Mouse (Mus musculus): ENCODE measurements around the gene Crygd. TPM values are rescaled to one million over a fixed set of nuclear protein-coding genes. Genes with fewer than 3 reads are reported as not detected.

The Crygd gene
- polyA plus RNA-seq, 1 experiment from 2014 or later = not detected

DNA sequence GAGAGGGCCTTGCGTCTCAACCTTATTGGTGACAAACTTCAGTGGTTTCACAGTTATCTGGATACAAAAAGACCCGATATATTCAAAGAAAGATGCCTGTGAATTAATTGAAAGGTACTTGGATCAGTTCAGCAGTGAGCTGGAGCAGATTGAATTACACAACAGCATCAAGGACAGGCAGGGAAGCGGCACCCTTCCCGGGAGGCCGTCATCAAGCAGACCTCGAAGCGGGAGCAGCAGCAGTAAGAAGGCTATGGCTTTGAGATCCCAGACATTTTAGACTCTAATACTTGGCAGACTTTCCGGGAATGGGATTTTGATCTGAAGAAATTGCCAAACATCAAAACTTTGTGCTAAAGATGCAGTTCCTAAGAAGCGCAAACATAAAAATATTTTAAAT, 35.0 kb downstream of the Crygd start:
- Histone ChIP-seq H3K4me2 (ENCODE audit: low read length) (no peak overlapping the region), H3K4me3 (replicated peaks; ENCODE audit: low read length) (no peak overlapping the region), H3K27me3 (replicated peaks; ENCODE audit: control insufficient read depth, insufficient read depth, low read length) (no peaks in the 10 kb centered on the region), H3K27ac (ENCODE audit: low read length) (no peak overlapping the region), H3K36me3 (ENCODE audit: control insufficient read depth, insufficient read depth) (no peaks in the 10 kb centered on the region), H3K9me3 (ENCODE audit: control insufficient read depth, low read length) (no peaks in the 10 kb centered on the region), H3K4me1 (replicated peaks; ENCODE audit: control insufficient read depth, insufficient read depth, low read length) (no peaks in the 10 kb centered on the region), H3K9ac (replicated peaks; ENCODE audit: low read depth, low read length) (no peak overlapping the region)
- no peak for ATAC-seq
- 67% methylated on average over 9 of the region's 9 CpGs for WGBS

DNA sequence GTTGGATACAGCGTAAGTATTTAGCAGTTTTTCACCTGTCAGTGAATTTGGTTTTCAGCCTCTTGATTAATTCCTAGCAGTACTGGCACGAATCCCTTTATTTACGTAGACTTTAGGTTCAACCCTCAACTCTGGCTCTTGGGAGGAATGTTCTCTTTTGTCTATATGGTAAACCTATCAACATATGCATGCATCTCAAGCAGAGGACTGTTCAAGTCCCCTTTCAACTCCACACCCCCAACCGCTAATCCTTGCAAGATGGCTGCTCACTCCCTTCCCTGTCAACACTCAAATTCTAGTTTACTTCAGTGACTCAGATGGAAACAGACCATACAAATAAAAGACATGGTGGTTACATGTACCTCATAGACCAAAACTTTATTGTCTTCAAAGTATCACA, 50.5 kb downstream of the Crygd start:
- ATAC-seq = no peak
- H3K27ac ChIP-seq (ENCODE audit: low read length) = no peak overlapping the region
- no peaks in the 10 kb centered on the region for H3K9me3 ChIP-seq (ENCODE audit: control insufficient read depth, low read length)
- H3K4me2 ChIP-seq (ENCODE audit: low read length) = no peak overlapping the region
- H3K27me3 ChIP-seq (replicated peaks; ENCODE audit: control insufficient read depth, insufficient read depth, low read length) = no peaks in the 10 kb centered on the region
- H3K36me3 ChIP-seq (ENCODE audit: control insufficient read depth, insufficient read depth) = no peaks in the 10 kb centered on the region
- H3K4me1 ChIP-seq (replicated peaks; ENCODE audit: control insufficient read depth, insufficient read depth, low read length) = no peaks in the 10 kb centered on the region
- no peak overlapping the region for H3K9ac ChIP-seq (replicated peaks; ENCODE audit: low read depth, low read length)
- WGBS = 76% methylated on average over 4 of the region's 4 CpGs
- no peak overlapping the region for H3K4me3 ChIP-seq (replicated peaks; ENCODE audit: low read length)

Other genes with a start within 250 kb of the Crygd start
- gene Plekhm3, start 106.6 kb downstream of the Crygd start, polyA plus RNA-seq (2015; fragmentation: Nextera tagmentation; extraction: Ambion mirVana) = 9.2 and 10.9 TPM in 2 replicates
- gene Akr1cl, start 30.7 kb downstream of the Crygd start, polyA plus RNA-seq (2015; fragmentation: Nextera tagmentation; extraction: Ambion mirVana) = not detected in 2 replicates
- gene Cryge, start 12.3 kb downstream of the Crygd start, polyA plus RNA-seq (2015; fragmentation: Nextera tagmentation; extraction: Ambion mirVana) = not detected in 2 replicates
- gene Crygc, start 10.2 kb upstream of the Crygd start, polyA plus RNA-seq (2015; fragmentation: Nextera tagmentation; extraction: Ambion mirVana) = not detected in 2 replicates
- not detected in 2 replicates for gene Crygb, start 18.8 kb upstream of the Crygd start, polyA plus RNA-seq (2015; fragmentation: Nextera tagmentation; extraction: Ambion mirVana)
- not detected in 2 replicates for gene Cryga, start 39.9 kb upstream of the Crygd start, polyA plus RNA-seq (2015; fragmentation: Nextera tagmentation; extraction: Ambion mirVana)
- gene Gm28845, start 56.1 kb upstream of the Crygd start, polyA plus RNA-seq (2015; fragmentation: Nextera tagmentation; extraction: Ambion mirVana) = not detected in 2 replicates
- gene D630023F18Rik, start 59.8 kb upstream of the Crygd start, polyA plus RNA-seq (2015; fragmentation: Nextera tagmentation; extraction: Ambion mirVana) = 1.5 and 2.9 TPM in 2 replicates
- 496 and 516 TPM in 2 replicates for gene Idh1, start 123.0 kb upstream of the Crygd start, polyA plus RNA-seq (2015; fragmentation: Nextera tagmentation; extraction: Ambion mirVana)
- gene Pikfyve, start 123.2 kb upstream of the Crygd start, polyA plus RNA-seq (2015; fragmentation: Nextera tagmentation; extraction: Ambion mirVana) = 12.2 and 16.5 TPM in 2 replicates
- 1.8 and 2.0 TPM in 2 replicates for gene Pth2r, start 218.6 kb upstream of the Crygd start, polyA plus RNA-seq (2015; fragmentation: Nextera tagmentation; extraction: Ambion mirVana)

All from forebrain, embryonic 16.5 days (tissue).